Mouse (Mus musculus) thymus, adult 2 months (tissue): ENCODE data around the gene Hoxa6. TPM values are rescaled to one million over a fixed set of nuclear protein-coding genes. Genes with fewer than 3 reads are reported as not detected.

ENCODE experiments used
- DNase-seq: peaks from one replicate; pipeline ENCODE4 v3.0.0; 2021
- H3K27ac ChIP-seq: fragments of 200-500 bp; 2 replicates; pipeline ENCODE4 v1.5.1; 2012; ENCODE audit warnings: low read length, control low read depth; ENCODE audit not compliant: control insufficient read depth, insufficient read depth
- H3K27me3 ChIP-seq: fragments of 200-500 bp; 2 replicates; pipeline ENCODE4 v1.6.1; 2012; ENCODE audit warnings: mild to moderate bottlenecking, low read length, moderate library complexity, mixed read lengths; ENCODE audit not compliant: control insufficient read depth, insufficient read depth
- H3K36me3 ChIP-seq: fragments of 200-500 bp; 2 replicates; pipeline ENCODE4 v1.6.1; 2012; ENCODE audit warnings: mild to moderate bottlenecking, low read length, moderate library complexity; ENCODE audit not compliant: control insufficient read depth, insufficient read depth
- H3K4me1 ChIP-seq: fragments of 200-500 bp; replicated peaks from 2 replicates; pipeline ENCODE4 v1.6.1; 2012; ENCODE audit warnings: low read length; ENCODE audit not compliant: control insufficient read depth, insufficient read depth
- H3K4me3 ChIP-seq: fragments of 200-500 bp; 2 replicates; pipeline ENCODE4 v1.5.1; 2012; ENCODE audit warnings: mild to moderate bottlenecking, low read length, control low read depth, moderate library complexity; ENCODE audit not compliant: control insufficient read depth, insufficient read depth
- CTCF ChIP-seq: fragments of 200-500 bp; IDR thresholded peaks from 2 replicates; pipeline ENCODE4 v1.5.1; 2012; ENCODE audit warnings: mild to moderate bottlenecking, control low read depth, low read length, moderate library complexity, borderline replicate concordance; ENCODE audit not compliant: control insufficient read depth, poor library complexity, insufficient read depth; ENCODE audit errors: extremely low read depth
- POLR2A ChIP-seq: fragments of 200-500 bp; IDR thresholded peaks from 2 replicates; pipeline ENCODE4 v1.6.1; 2012; ENCODE audit warnings: mild to moderate bottlenecking, low read length, control low read depth, moderate library complexity; ENCODE audit not compliant: control insufficient read depth, poor library complexity, insufficient read depth; ENCODE audit errors: extremely low read depth
- WGBS: fragments of 180-500 bp; shearing (Covaris S2); methylation state at CpG from one replicate; pipeline ENCODE4 v1.1.7; 2018; 5-methylcytosine and 5-hydroxymethylcytosine counted together
- polyA plus RNA-seq: library from polyadenylated mRNA; depleted of rRNA; stranded (reverse); fragments of >200 nt; gene quantifications from 2 replicates; pipeline ENCODE4 v1.2.3, GENCODE M21; 2012

Gene Hoxa6
- polyA plus RNA-seq, 1 experiment, result 0.39 TPM

DNA sequence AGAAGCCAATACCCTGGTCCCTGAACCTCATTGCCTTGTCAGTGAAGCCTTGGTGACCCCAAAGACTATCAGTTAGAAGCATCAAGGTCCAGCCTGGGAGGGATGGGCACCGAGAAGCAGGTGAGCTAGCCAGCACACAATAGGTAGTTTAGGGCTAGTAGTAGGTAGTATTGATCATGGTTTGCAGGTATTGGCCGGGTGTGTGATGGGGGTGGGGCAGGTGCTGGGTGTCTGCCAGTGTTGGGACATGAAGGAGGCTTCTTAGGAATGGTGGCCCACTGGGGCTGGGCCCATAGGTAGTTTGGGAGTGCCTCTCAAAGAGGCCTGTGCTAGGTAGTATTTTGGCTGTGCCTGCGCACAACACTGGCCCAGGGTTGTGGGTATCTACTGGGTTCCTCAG, 6.5 kb upstream of the Hoxa6 start:
- Histone ChIP-seq H3K27ac (no peak overlapping the region), H3K27me3 (peaks cover 28% of the 10 kb centered on the region), H3K4me3 (no peak overlapping the region), H3K4me1 (peaks cover 24% of the 10 kb centered on the region), H3K36me3 (no peaks in the 10 kb centered on the region)
- TF ChIP-seq POLR2A (no peak), CTCF (no peak)
- no peak for DNase-seq
- WGBS, result 83% methylated on average over 3 of the region's 3 CpGs

DNA sequence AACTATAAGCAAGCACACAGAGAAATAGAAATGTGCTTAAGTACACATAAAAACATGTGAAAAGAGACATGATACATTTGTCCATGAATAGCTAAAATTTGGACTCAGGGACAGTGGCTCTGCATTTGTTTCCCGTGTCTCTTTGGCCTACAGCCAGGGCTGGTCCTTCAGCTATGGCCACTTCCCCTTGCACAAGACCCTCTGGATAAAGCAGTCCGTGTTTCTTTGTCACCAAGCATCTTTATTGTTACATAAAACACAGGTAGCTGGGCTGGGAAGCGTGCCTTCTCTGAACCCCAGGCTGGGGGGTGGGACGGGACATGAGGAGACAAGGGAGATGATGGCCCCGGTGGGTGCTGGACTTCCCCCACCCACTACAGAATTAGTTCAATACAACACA, 5.7 kb upstream of the Hoxa6 start:
- Histone ChIP-seq H3K4me3 (no peak overlapping the region), H3K36me3 (no peaks in the 10 kb centered on the region), H3K4me1 (peaks cover 24% of the 10 kb centered on the region), H3K27ac (no peak overlapping the region), H3K27me3 (peaks cover 26% of the 10 kb centered on the region)
- DNase-seq, result no peak
- 73% methylated on average over 5 of the region's 5 CpGs for WGBS
- TF ChIP-seq POLR2A, result no peak
- TF ChIP-seq CTCF, result no peak

DNA sequence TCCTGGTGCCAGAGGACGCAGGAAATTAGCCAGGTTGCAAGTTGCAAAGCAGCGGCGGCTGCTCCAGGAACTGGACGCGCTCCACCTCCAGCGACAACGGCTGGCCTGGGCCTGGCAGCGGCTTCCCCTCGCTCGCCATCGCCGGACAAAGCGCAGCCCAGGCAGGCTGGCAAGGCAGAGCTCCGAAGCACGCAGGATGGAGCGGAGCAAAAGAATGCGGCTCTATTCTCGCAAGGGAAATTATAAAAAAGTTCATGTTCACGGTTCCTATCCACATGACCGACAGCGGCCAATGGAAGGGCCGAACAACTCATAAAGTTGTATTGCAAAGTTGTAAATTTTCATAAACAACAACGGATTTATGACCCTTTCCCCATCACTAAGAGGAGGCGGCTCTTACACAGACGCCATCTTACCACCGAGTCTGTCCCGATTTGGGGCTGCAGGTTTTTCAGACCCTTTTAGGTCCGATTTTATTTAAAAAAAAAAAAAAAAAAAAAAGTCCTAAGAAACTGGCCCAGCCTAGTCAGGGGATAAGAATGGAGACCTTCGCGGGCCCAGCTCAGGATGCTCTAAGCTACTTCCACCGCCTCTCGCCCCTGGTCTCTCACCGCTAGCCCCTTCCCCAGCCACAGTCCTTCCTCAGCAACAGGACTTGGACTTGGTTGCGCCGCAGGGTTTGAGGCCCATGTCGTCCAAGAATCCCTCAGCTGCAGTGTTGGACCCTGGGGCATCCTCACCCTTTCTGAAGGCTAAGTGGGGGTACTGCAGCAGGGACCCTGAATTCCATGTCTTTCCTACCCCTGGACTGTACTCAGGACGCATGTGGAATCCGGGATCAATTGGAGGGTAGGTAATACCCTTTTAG, 4.8 kb upstream of the Hoxa6 start, which contains the start of the genes Hoxa3 and Gm28308:
TSS of gene Hoxa3 (minus strand) at position 218 of the 868 bp plus-strand sequence.
TSS of gene Gm28308 (minus strand) at position 221 of the 868 bp plus-strand sequence.
- Histone ChIP-seq H3K36me3 (no peaks in the 10 kb centered on the region), H3K4me1 (peaks cover 27% of the 10 kb centered on the region), H3K4me3 (peak within 1 kb of the TSS; percentile 44), H3K27me3 (peaks cover 22% of the 10 kb centered on the region; the same call in 1 of the 2 replicates), H3K27ac (peak within 1 kb of the TSS; percentile 10; the same call in 1 of the 2 replicates)
- no peak for DNase-seq
- WGBS, result 4% methylated on average over 38 of the region's 38 CpGs
- TF ChIP-seq POLR2A (no peak), CTCF (no peak)

DNA sequence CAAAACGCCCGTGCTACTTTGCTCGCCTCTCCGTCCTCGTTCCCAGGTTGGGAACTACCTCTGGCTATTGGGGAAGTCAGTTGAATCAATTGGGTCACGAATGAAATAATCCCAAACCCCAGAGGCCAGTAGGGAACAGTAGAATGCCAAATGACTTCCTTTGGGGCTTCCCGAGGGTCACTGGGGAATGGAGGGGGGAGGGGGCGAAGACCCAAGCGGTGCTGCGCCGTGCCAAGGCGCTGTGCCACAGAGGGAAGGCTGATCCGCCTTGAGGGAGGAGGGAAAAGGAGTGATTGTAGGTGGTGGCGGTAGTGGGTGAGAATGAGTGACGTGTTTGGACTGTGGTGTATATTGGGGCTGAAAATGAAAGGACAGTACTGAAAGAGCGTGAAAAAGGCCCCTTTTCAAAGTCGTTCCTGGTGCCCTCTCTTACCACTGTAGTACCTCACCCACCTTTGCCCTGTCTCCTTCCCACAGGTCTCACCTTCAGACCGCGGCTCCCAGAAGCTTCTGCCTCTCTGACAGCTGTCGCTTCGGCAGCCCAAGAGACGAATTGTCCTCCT, 4.1 kb upstream of the Hoxa6 start:
- H3K27ac ChIP-seq, result peak overlapping the region; percentile 10; the same call in 1 of the 2 replicates
- TF ChIP-seq POLR2A, result no peak
- no peak for DNase-seq
- no peaks in the 10 kb centered on the region for H3K36me3 ChIP-seq
- peak overlapping the region; percentile 44 for H3K4me3 ChIP-seq
- H3K4me1 ChIP-seq, result peaks cover 25% of the 10 kb centered on the region
- H3K27me3 ChIP-seq, result peaks cover 18% of the 10 kb centered on the region; the same call in 1 of the 2 replicates
- WGBS, result under 1% methylated on average over 22 of the region's 22 CpGs

DNA sequence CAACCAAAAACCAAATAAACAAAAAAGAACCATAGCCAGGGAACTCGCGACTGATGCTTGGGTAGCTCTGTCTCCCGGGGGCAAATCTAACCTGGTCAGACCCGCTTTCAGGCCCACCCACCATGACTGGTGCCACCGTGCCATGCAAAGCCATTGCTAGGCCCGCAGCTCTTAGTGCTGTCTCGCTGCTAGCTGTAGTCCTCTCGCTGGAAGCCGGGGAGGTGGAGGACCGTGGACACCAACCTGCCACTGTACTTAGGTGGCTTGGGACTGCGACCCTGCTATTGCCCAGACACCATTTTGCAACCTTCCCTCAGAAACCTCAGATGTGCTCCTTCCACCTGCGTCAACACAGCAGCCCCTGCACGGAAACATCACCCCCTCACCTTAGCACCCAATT, 3.4 kb upstream of the Hoxa6 start:
- H3K27ac ChIP-seq, result no peak overlapping the region
- TF ChIP-seq POLR2A, result no peak
- TF ChIP-seq CTCF, result no peak
- H3K27me3 ChIP-seq, result peaks cover 17% of the 10 kb centered on the region; the same call in 1 of the 2 replicates

DNA sequence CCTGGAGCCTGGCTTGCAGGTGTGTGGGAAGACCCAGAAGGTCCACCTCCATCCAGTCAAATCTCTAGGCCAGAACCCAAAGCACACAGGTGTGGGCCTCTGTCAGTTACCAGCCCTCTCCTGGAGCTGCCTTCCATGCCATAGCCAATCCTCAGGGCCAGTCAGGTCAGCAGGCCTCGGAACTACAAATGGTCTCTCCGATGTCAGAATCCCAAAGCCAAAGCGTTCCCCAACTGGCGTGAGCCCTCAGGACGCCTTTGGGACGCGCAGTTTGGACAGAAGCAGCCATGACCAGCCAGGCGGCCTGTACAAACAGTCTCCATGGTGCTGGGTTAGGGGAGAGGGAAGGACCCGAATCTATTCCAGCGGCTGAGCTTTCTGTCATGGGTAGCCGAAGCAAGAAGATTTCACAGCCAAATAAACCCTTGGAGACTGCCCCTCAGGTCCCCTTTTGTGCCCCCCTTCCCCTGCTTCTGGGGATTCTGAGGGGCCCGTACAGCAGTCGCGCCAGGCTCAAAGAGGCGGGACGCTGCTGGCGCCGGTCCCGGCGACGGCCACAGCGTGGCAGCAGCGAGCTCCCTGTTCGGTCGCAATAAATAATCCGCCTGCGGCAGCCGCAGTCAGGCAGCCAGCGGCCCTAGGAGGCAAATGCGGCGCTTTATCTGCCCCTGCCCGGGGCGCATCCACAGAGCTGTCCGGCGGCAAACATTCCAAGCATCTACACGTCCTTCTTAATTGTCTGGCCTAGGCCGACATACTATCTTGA, 2.8 kb upstream of the Hoxa6 start:
- WGBS, result 4% methylated on average over 37 of the region's 37 CpGs
- Histone ChIP-seq H3K27me3 (peaks cover 15% of the 10 kb centered on the region; the same call in 1 of the 2 replicates), H3K27ac (no peak overlapping the region), H3K36me3 (no peaks in the 10 kb centered on the region), H3K4me3 (peak overlapping the region; percentile 44), H3K4me1 (peaks cover 18% of the 10 kb centered on the region)
- TF ChIP-seq POLR2A (no peak), CTCF (peak; percentile 82; the same call in 1 of the 2 replicates)
- peak; percentile 79 for DNase-seq

More for the DNA sequence above, 3.4 kb upstream of the Hoxa6 start:
- Histone ChIP-seq H3K4me3 (peak overlapping the region; percentile 44), H3K4me1 (peaks cover 20% of the 10 kb centered on the region), H3K36me3 (no peaks in the 10 kb centered on the region)
- no peak for DNase-seq
- WGBS, result 0% methylated on average over 13 of the region's 13 CpGs
